Mouse (Mus musculus): ENCODE measurements around the gene Fam129c.

DNA sequence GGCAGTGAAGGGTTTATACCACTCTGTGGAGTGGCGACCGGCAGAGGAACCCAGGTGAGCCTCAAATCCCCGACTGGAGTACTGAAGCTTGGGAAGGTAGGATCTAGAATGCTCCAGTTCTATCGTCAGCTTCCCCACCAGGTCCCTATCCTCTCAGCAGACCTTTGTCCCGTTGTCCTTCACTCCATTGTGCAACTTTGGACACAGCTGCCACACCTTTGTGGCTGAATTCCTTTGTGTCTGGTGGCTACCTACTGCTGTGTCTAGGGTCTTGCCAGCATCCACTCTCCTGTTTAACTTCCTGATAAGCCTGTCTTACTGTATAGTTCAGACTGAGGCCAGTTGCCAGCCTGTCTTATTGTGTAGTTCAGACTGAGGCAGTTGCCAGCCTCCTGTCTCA, 14.7 kb downstream of the Fam129c start:
- TF ChIP-seq POLR2A (IDR thresholded peaks at IDR 0.05; ENCODE audit: insufficient read length, low read depth), result no peak
- TF ChIP-seq USF1 (IDR thresholded peaks at IDR 0.05; ENCODE audit: low read depth), result no peak
- no peak for TF ChIP-seq MYOG (IDR thresholded peaks at IDR 0.05; ENCODE audit: control insufficient read depth in 1 of 3, insufficient read depth in 1 of 3, insufficient read length in 2 of 3, low read depth in 2 of 3)
- no peak for TF ChIP-seq MAX (IDR thresholded peaks at IDR 0.05; ENCODE audit: low read depth)
- TF ChIP-seq TCF12 (IDR thresholded peaks at IDR 0.05; ENCODE audit: insufficient read depth, poor library complexity, severe bottlenecking), result no peak
- TF ChIP-seq POLR2AphosphoS2 (IDR thresholded peaks at IDR 0.05; ENCODE audit: insufficient read length, low read depth), result no peak
- TF ChIP-seq SRF (IDR thresholded peaks at IDR 0.05; ENCODE audit: control insufficient read depth, insufficient read length, low read depth), result no peak
- no peak for TF ChIP-seq CEBPB (IDR thresholded peaks at IDR 0.05; ENCODE audit: insufficient read depth, poor library complexity, severe bottlenecking)
